Mouse (Mus musculus): ENCODE data around the gene Lck.

- TF ChIP-seq GATA1 (IDR thresholded peaks at IDR 0.05; ENCODE audit: borderline replicate concordance, low read length) (no peak), FLI1 (IDR thresholded peaks at IDR 0.05; ENCODE audit: low read length) (no peak)
Observed at GRCm38 (mm10) chr4:129516925-129517324, 56.5 kb downstream of the Lck start.
